Mouse (Mus musculus) megakaryocyte, adult 5-6 weeks (primary cell): Measurements from ENCODE around the gene Spop. TPM values are rescaled to one million over a fixed set of nuclear protein-coding genes. Genes with fewer than 3 reads are reported as not detected.
A peak's percentile ranks its signal among the peaks of the same experiment; 100 is the strongest.
"Not testable (repeated sequence)": the region's sequence is repeated elsewhere in the genome, so short reads cannot be mapped to it uniquely, and the experiment has no call there.

Source experiments
- ATAC-seq: 2 replicates; pipeline ENCODE4 v1.8.0; 2016; ENCODE audit warnings: mild to moderate bottlenecking, inconsistent platforms; ENCODE audit not compliant: poor library complexity, severe bottlenecking
- total RNA-seq, 2 experiments: library from RNA; stranded (forward) in 1 of 2; stranded (reverse) in 1 of 2; fragments of 153-499, 151-499 nt in 1 of 2; fragments of 221-1000, 200-1000 nt in 1 of 2; gene quantifications; 2 replicates each; pipeline versions ENCODE4 v1.2.3 to v1.2.4; 2015 to 2017

Gene Spop
- total RNA-seq, 2 experiments from 2014 or later: 76.1 to 112 TPM

- ATAC-seq: no peak
These were observed 78.4 kb downstream of the Spop start for GRCm38 (mm10) chr11:95492256-95492655.

GRCm38 (mm10) chr11:95493010-95493409 lies 79.1 kb downstream of the Spop start:
- ATAC-seq: no peak

GRCm38 (mm10) chr11:95493950-95494349 lies 80.1 kb downstream of the Spop start:
- ATAC-seq: no peak

- ATAC-seq: no peak
These were observed 80.5 kb downstream of the Spop start for GRCm38 (mm10) chr11:95494374-95494773.

- ATAC-seq: no peak
These were observed 82.0 kb downstream of the Spop start for GRCm38 (mm10) chr11:95495883-95496282.

GRCm38 (mm10) chr11:95497921-95498320 lies 84.0 kb downstream of the Spop start:
- ATAC-seq: no peak

- ATAC-seq: no peak
These were observed 86.5 kb downstream of the Spop start for GRCm38 (mm10) chr11:95500412-95500811.

- no peak for ATAC-seq
These were observed 87.0 kb downstream of the Spop start for GRCm38 (mm10) chr11:95500836-95501235.

- not testable (repeated sequence) for ATAC-seq
These were observed 87.9 kb downstream of the Spop start for GRCm38 (mm10) chr11:95501826-95502225.

GRCm38 (mm10) chr11:95503581-95504180 lies 89.8 kb downstream of the Spop start:
- ATAC-seq: peak; percentile 78

- ATAC-seq: no peak
These were observed 90.4 kb downstream of the Spop start for GRCm38 (mm10) chr11:95504271-95504731.

- no peak for ATAC-seq
These were observed 93.3 kb downstream of the Spop start for GRCm38 (mm10) chr11:95507041-95507716.

- ATAC-seq: no peak
These were observed 93.9 kb downstream of the Spop start for GRCm38 (mm10) chr11:95507785-95508184.

GRCm38 (mm10) chr11:95508211-95508926 lies 94.5 kb downstream of the Spop start:
- ATAC-seq: no peak

- ATAC-seq: no peak
These were observed 95.3 kb downstream of the Spop start for GRCm38 (mm10) chr11:95509126-95509717.

GRCm38 (mm10) chr11:95510631-95511030 lies 96.8 kb downstream of the Spop start:
- no peak for ATAC-seq

GRCm38 (mm10) chr11:95511919-95512318 lies 98.0 kb downstream of the Spop start:
- no peak for ATAC-seq

GRCm38 (mm10) chr11:95512383-95512782 lies 98.5 kb downstream of the Spop start:
- ATAC-seq: no peak

- no peak for ATAC-seq
These were observed 99.8 kb downstream of the Spop start for GRCm38 (mm10) chr11:95513461-95514297.

- peak; percentile 82 for ATAC-seq
These were observed 100.5 kb downstream of the Spop start, which contains the start of gene Nxph3 for GRCm38 (mm10) chr11:95514298-95514861. Nxph3 (minus strand) TSS chr11:95514570.
